Mouse (Mus musculus) layer of hippocampus, adult 9-11 months (tissue): Measurements from ENCODE around the gene Lyl1.

ENCODE experiments used
- DNase-seq: peaks from one replicate; pipeline ENCODE4 v3.0.0; 2022

Gene Lyl1

GRCm38 (mm10) chr8:84742171-84743053 lies 41.2 kb downstream of the Lyl1 start:
- no peak for DNase-seq

GRCm38 (mm10) chr8:84743054-84743415 lies 41.8 kb downstream of the Lyl1 start:
- DNase-seq: no peak

- no peak for DNase-seq
Observed at GRCm38 (mm10) chr8:84743517-84744420, 42.5 kb downstream of the Lyl1 start.

GRCm38 (mm10) chr8:84745032-84745925 lies 44.0 kb downstream of the Lyl1 start:
- DNase-seq: no peak

GRCm38 (mm10) chr8:84749519-84749918 lies 48.3 kb downstream of the Lyl1 start:
- no peak for DNase-seq

- DNase-seq: no peak
Observed at GRCm38 (mm10) chr8:84752734-84753582, 51.7 kb downstream of the Lyl1 start.
